Mouse (Mus musculus): ENCODE measurements at regions not wholly inside any gene's neighbourhood (a gene's known extent, or its start where the extent isn't known, plus 50 kb on each side); places are given as distances from the start of the nearest gene placed in this dataset.

DNA sequence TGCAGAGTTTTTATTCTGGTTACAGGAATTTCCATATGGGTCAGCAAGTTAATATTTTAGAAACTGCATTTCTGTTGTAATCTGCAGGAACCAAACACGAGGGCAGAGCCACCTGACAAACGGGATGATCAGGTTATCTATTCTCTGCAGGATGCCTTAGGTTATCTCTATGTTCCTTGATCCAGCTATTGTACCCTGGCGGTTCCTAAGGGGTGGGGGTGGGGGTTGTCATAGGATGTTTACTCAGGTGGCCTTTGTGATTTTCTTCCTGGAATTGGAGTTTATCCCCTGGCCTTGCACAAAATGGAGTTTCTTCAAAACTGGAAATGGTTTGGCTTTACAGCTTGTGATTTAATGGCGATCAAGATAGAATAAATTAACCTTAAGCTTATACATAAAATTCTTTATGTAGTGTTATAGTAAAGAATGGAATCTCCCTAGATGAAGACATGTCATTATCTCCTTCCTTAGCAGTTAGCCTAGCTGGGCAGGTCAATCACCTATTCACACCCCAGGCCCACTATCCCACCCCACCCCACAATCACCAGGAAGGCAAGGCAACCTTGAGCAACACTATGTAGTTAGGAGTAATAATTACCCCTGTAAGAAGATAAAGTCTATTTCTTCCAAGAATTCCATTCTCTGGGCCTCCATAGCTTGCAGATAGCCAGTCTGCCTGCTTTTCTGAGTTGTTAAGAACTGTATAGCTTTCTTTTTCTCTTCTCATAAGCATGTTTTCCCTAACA is 192.3 kb upstream of the B430218F22Rik start:
- DNase-seq (ENCODE audit: low spot score in 2 of 2), result no peak

DNA sequence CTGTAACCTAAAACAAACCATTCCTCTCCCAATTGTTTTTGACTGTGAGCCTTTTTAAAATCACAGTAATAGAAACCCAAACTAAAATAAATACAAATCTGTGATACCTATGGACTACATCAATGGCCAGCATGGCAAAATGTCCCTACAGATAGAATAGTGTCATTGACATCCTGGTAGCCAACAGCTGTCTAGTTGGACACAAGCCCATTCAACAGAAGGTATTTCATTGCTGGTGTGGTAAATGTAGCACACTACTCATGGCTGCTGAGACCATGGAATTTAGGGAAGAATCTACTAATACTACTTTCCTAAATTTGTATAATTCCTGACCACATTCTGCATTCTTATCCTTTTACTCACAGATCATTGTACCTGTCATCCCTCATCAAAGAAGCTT is 178.3 kb upstream of the B430218F22Rik start:
- no peak for DNase-seq (ENCODE audit: low spot score in 2 of 2)

DNA sequence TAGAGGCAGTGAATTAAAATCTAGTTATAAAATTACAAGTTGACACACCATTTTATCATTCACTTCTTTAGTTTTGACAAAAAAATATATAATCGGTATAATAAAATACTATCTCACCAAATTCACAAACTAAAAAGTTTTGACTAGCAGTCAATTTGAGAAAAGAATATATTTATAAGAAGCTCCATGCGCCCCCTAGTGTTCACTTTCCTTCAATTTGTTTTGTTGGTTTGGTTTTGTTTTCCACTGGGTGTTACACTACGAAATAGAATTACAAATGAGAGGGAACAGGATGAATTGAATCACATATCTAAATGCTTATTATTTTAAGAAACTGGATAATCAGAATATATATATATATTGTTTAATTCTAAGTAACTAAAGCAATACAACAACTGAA is 159.1 kb upstream of the B430218F22Rik start:
- peak in 1 of 2 experiments; percentile 56 for DNase-seq (ENCODE audit: low spot score in 2 of 2)

DNA sequence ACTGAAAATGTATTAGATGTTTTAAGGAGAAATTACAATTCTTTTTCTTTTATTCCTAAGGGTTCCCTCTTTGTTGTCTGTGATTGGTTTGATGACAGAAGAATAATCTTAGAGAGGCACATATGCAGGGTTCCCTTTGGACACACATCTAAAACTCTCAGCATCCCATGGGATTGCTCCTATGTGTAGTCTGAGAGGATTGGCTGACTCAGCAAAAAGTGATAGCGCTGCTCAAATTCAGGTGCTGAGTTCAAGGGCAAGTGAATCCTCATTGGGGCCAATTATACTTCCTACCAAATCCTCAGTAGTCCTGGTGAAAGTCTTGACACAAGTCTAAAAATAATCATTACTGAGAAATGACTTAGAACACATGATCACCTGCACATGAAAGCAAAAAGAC is 148.5 kb upstream of the B430218F22Rik start:
- DNase-seq (ENCODE audit: low spot score in 2 of 2), result no peak

DNA sequence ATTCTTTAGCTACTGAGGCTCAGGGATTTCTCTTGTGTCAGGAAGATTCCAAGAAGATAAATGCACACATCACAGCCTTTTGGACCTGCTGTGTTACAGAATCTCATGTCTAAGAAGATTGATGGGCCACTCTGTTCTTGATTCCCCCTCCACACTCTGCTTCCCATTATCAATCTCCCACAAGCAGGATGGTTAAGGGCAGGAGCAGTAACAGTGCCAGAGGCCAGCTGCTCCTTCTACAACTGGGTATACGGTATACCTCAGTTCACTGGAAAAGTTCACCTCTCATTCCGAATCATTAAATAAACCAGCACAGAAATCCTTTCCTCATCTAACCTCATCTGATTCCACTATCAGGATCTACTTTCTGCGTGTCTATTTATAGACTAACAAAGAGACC is 141.8 kb upstream of the B430218F22Rik start:
- DNase-seq (ENCODE audit: low spot score in 2 of 2), result no peak

DNA sequence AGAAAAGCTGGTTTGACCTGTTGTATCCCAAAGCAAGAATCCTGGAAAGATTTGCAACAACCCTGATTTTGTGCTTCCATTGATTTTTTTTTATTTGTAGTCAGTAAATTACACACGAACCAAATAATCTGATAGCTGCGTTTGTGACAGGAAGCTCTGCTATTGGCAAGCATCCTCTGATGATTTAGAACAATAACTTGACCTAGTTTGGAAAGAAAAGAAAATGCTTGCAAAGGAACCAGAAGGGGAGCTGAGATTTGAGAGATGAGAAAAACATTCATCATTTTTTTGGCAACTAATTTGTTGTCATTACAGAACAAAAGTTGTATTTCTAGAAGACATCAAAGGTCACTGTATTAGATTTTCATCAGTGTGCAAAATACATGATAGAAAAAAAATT is 140.9 kb upstream of the B430218F22Rik start:
- no peak for DNase-seq (ENCODE audit: low spot score in 2 of 2)

DNA sequence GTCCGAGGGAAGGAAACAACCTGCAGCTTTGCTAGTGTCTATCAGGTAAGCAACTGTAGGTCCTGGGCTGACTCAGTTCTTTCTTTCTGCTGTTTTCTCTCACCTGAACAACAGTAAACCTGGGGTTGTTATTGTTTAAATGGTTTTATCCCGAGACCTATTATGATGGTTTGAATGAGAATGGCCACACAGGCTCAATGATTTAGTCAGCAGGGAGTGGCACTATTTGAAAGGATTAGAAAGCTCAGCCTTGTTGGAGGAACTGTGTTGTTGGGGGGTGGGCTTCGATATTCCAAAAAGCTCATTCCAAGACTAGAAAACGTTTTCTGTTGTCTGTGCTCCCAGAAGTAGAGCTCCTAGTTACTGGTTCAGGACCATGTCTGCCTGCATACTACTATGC is 126.8 kb upstream of the B430218F22Rik start:
- DNase-seq (ENCODE audit: low spot score in 2 of 2), result no peak

DNA sequence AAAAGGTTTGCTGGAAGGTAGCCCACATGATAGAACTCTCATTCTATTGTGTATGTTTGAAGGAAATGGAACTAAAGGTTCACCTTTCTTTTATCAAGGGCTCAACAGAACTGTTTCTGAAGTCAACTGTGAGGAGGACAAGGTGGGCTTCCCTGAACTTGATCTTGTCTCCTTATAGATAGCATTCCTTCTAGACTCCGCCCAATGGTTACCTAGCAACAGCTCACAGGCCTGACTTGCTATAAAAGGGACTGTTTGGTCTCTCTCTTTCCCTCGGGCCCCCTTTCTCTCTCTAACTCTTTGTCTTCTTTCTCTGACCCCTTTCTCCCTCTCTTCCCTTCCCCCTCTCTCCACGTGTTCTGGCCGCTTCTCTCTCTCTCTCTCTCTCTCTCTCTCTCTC is 123.5 kb upstream of the B430218F22Rik start:
- DNase-seq (ENCODE audit: low spot score in 2 of 2), result no peak

DNA sequence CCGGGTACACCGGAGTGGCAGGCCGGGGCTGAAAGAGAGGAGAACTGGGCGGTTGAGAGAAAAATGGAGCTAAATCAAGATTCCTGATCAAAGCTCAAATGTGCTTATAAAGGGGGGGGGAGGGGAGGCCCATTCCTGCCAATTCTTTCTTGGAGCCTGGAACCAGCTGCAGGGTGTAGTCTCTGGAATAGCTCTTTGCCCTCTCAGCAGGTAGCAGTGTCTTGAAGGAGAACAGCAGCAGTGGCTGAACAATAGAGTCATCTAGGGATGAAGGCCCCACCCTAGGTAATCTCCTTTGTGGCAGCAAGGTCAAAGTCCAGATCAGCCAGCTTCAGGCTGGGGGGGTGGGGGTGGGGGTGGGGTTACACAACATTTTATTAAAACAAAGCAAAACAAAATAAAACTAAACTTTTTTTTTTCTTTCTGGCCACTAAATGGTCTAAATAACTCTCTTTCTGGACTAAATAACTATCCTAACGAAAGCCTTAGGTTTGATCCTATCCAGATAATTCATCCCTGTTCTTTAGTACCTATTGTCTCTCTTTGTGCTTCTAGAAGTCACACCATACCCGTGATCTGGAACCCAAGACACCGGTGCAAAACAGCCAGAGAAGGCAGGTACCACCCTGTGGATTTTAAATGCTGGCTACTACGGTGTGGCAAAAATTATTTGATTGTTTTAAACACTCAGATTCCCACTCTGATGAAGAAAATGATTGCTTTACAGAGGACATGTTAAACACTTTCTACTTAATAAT is 120.5 kb upstream of the B430218F22Rik start:
- DNase-seq (ENCODE audit: low spot score in 2 of 2), result no peak

DNA sequence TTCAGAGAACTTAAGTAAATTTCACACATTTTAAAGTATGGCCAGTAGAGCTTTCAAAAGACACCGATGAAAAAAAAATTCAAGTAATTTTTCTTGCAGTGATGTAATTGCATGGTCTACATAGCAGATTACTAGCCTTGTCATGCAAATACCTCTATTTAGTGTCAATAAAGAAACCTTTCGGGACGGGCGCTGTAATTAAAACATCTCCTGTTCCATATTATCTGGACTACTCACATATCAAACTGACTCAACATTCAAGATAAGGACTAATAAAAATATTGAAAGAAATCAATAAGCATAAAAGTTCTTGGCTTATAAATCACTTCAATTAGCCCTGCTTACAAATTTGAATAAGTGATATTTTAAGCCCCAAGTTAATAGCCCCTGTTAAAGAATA is 113.5 kb upstream of the B430218F22Rik start:
- DNase-seq (ENCODE audit: low spot score in 2 of 2), result no peak

DNA sequence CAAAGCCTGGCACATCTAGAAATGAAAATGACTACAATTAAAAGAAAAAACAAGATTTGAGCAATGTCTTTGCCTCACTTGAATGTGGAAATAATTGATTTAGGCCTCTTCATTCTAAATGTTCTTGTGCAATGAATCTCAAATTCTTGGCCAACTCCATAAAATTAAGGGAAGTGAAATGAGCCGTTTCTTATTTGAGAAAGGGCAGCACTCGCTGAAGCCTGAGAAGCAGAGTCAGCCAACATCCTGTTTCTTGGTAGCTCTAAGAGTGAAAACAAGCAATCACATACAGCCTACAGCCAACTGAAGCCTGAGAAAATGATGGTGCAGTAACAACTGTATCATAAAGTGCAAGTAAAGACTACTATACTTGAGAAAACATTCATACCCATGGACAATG is 105.5 kb upstream of the B430218F22Rik start:
- no peak for DNase-seq (ENCODE audit: low spot score in 2 of 2)

DNA sequence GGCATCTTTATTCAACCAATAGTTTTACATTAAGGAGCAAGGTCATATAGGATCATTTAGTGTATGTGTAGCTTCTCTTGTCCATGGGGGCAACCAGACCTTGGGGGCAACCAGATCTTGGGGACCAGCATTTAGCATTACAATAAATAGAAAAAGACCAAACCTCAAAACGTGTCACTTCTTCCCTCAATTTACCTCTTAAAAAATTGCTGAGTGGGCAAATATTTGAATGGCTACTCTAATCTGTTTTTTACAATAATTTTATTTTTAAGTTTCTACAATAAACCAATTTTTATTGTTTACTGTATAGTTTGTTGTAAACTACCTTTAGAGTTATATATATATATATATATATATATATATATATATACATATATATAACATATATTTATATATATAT is 92.7 kb upstream of the B430218F22Rik start:
- no peak for DNase-seq (ENCODE audit: low spot score in 2 of 2)

DNA sequence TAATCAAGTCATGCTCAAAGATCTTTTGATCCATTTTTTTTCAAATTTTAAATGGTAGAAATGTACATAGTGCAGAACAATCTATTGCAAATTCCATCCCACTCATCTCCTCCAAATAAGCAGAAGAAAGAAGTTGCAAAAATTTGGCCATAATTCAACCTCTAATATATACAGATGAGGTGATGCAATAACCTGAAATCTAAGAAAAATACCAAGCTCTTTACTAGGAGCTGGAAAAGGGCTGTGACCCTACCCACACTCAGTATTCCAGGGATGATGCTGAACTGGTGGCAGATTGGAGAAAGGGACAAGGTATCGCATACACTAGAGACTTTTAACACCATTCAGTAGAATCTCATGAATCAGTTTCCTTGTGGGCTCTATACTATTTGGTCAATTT is 76.3 kb upstream of the B430218F22Rik start:
- no peak for DNase-seq (ENCODE audit: low spot score in 2 of 2)

DNA sequence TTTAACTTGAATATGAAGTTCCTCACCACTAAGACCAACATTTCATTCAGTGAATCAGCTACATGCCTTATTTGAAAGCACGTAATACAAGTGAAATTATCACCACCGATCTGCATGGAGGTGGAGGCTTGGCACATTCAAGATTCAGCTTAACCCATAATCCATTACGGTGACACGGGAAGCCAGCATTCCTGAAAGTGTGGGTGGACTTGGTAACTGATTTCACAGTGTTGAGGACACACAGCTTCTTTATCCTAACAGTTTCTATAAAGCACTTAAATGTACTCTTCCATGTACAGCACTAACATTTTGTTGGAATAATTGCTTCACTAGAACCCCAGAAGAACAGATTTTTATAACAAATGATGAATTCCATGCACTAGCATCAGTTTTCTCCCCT is 72.8 kb upstream of the B430218F22Rik start:
- DNase-seq (ENCODE audit: low spot score in 2 of 2), result peak in 1 of 2 experiments; percentile 4

Data from layer of hippocampus, postnatal 14 days (tissue).